Mouse (Mus musculus) testis, adult 2 months (tissue): ENCODE measurements around the gene Syt10.

Experiments
- CTCF ChIP-seq: fragments of 200-500 bp; IDR thresholded peaks from 2 replicates; pipeline ENCODE4 v1.5.1; 2012; ENCODE audit warnings: low read depth, mild to moderate bottlenecking, inconsistent platforms, low read length, moderate library complexity; ENCODE audit not compliant: control insufficient read depth, insufficient read depth, insufficient replicate concordance
- POLR2A ChIP-seq: fragments of 200-500 bp; IDR thresholded peaks from 2 replicates; pipeline ENCODE4 v1.6.1; 2012; ENCODE audit warnings: low read depth, mild to moderate bottlenecking, inconsistent platforms, low read length, moderate library complexity; ENCODE audit not compliant: control insufficient read depth

DNA sequence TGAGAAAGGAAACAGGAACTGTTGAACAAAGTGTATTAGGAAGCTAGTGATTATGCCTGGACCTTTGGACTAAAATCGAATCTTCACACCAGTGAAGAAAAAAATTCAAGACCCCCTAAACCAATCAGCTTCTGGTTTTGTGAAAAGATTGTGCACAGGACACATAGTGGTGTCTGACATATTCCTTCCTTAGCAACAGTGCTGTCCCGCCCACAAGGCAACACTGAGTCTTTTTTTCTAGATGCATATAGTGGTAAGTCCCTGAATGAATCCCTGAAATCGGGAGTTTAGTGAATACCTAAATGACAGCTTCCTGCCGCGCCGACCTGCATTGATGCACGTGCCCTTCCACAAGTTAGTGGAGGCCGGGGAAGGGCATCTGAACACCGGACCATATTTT, 61.7 kb downstream of the Syt10 start:
- TF ChIP-seq CTCF (no peak), POLR2A (no peak)
